In genomic region chr4:135169096-135169495, GRCm38 (mm10) we compare ENCODE assay signal across 20 mouse cellular contexts. TPM values are rescaled to one million over a fixed set of nuclear protein-coding genes. Genes with fewer than 3 reads are reported as not detected.
"Had no signal": no experiment of that assay in that cellular context is flagged by ENCODE, and none has a peak within 500 bp of the region (broad histone marks: within the 10 kb centered on the region; RNA-seq: fewer than 3 reads in every experiment).

No protein-coding gene starts in this region.

- ATAC-seq: liver, postnatal 0 days had no signal

- H3K4me3 ChIP-seq: kidney, embryonic 15.5 days; limb, embryonic 12.5 days; liver, embryonic 13.5 days; lung, embryonic 15.5 days; midbrain, embryonic 10.5 days; myocyte; neural tube, embryonic 12.5 days had no signal

- H3K27ac ChIP-seq: kidney, embryonic 15.5 days; limb, embryonic 12.5 days; lung, embryonic 15.5 days; midbrain, embryonic 10.5 days; neural tube, embryonic 12.5 days had no signal

- H3K9me3 ChIP-seq: kidney, embryonic 15.5 days; limb, embryonic 12.5 days; liver, embryonic 13.5 days; lung, embryonic 15.5 days; midbrain, embryonic 10.5 days; neural tube, embryonic 12.5 days had no signal

- H3K4me2 ChIP-seq: kidney, embryonic 15.5 days; limb, embryonic 12.5 days; lung, embryonic 15.5 days; neural tube, embryonic 12.5 days had no signal

- DNase-seq: kidney, adult 2 months; kidney, postnatal 14 days; layer of hippocampus, adult 9-11 months; layer of hippocampus, postnatal 36 days; liver; liver, embryonic 13.5 days; liver, postnatal 0 days; lung, postnatal 14 days; right cerebral cortex, postnatal 4 days; spleen, adult 18-20 months; thymus, adult 18-20 months; thymus, postnatal 14 days had no signal

- H3K9ac ChIP-seq: kidney, embryonic 15.5 days; limb, embryonic 12.5 days; liver, embryonic 13.5 days; liver, postnatal 0 days; lung, embryonic 15.5 days; neural tube, embryonic 12.5 days had no signal

- H3K36me3 ChIP-seq: kidney, embryonic 15.5 days; limb, embryonic 12.5 days; liver, embryonic 13.5 days; lung, embryonic 15.5 days; midbrain, embryonic 10.5 days; neural tube, embryonic 12.5 days had no signal

RNA-seq across cellular contexts. Expression of gene Runx3, which starts 48.6 kb away (rescaled TPM):
- total RNA-seq: layer of hippocampus, postnatal 36 days; left cerebral cortex, postnatal 25 days; midbrain, postnatal 0 days had no signal
- polyA plus RNA-seq: midbrain, postnatal 0 days had no signal
